Mouse (Mus musculus): ENCODE measurements around the gene Olfr159. TPM values are rescaled to one million over a fixed set of nuclear protein-coding genes. Genes with fewer than 3 reads are reported as not detected.

The Olfr159 gene
- polyA plus RNA-seq, 1 experiment, result not detected

GRCm38 (mm10) chr4:43768341-43768740 is 2.5 kb downstream of the Olfr159 start:
- DNase-seq (ENCODE audit: low read depth in 1 of 2, low spot score in 2 of 2), result no peak
- H3K36me3 ChIP-seq (ENCODE audit: control insufficient read depth, insufficient read depth, low read length), result no peaks in the 10 kb centered on the region
- no peaks in the 10 kb centered on the region for H3K4me1 ChIP-seq (ENCODE audit: control insufficient read depth, insufficient read depth, insufficient read length)
- TF ChIP-seq POLR2A (IDR thresholded peaks at IDR 0.05; ENCODE audit: low read depth, low read length) (no peak), CTCF (IDR thresholded peaks at IDR 0.05; ENCODE audit: extremely low read depth, insufficient read depth, insufficient read length, insufficient replicate concordance) (no peak)
- H3K27ac ChIP-seq (ENCODE audit: insufficient read depth, low read length), result no peak overlapping the region
- H3K4me3 ChIP-seq (ENCODE audit: extremely low read depth, insufficient read depth, insufficient read length), result no peak overlapping the region
- no peaks in the 10 kb centered on the region for H3K27me3 ChIP-seq (ENCODE audit: control insufficient read depth, insufficient read depth, low read length)
- WGBS, result 76% methylated on average over 5 of the region's 5 CpGs

- DNase-seq (ENCODE audit: low read depth in 1 of 2, low spot score in 2 of 2), result peak in 1 of 2 experiments; percentile 12
- Histone ChIP-seq H3K4me3 (ENCODE audit: extremely low read depth, insufficient read depth, insufficient read length) (no peak overlapping the region), H3K4me1 (ENCODE audit: control insufficient read depth, insufficient read depth, insufficient read length) (no peaks in the 10 kb centered on the region), H3K36me3 (ENCODE audit: control insufficient read depth, insufficient read depth, low read length) (no peaks in the 10 kb centered on the region), H3K27ac (ENCODE audit: insufficient read depth, low read length) (no peak overlapping the region), H3K27me3 (ENCODE audit: control insufficient read depth, insufficient read depth, low read length) (no peaks in the 10 kb centered on the region)
- TF ChIP-seq CTCF (IDR thresholded peaks at IDR 0.05; ENCODE audit: extremely low read depth, insufficient read depth, insufficient read length, insufficient replicate concordance) (peak; percentile 40; the same call in 1 of the 2 replicates), POLR2A (IDR thresholded peaks at IDR 0.05; ENCODE audit: low read depth, low read length) (no peak)
- WGBS, result 21% methylated on average over 7 of the region's 7 CpGs
Measured at GRCm38 (mm10) chr4:43763410-43763809, 7.4 kb downstream of the Olfr159 start.

- Histone ChIP-seq H3K27me3 (ENCODE audit: control insufficient read depth, insufficient read depth, low read length) (no peaks in the 10 kb centered on the region), H3K27ac (ENCODE audit: insufficient read depth, low read length) (no peak overlapping the region), H3K4me1 (ENCODE audit: control insufficient read depth, insufficient read depth, insufficient read length) (no peaks in the 10 kb centered on the region), H3K36me3 (ENCODE audit: control insufficient read depth, insufficient read depth, low read length) (no peaks in the 10 kb centered on the region), H3K4me3 (ENCODE audit: extremely low read depth, insufficient read depth, insufficient read length) (no peak overlapping the region)
- 73% methylated on average over 2 of the region's 2 CpGs for WGBS
- TF ChIP-seq CTCF (IDR thresholded peaks at IDR 0.05; ENCODE audit: extremely low read depth, insufficient read depth, insufficient read length, insufficient replicate concordance) (no peak), POLR2A (IDR thresholded peaks at IDR 0.05; ENCODE audit: low read depth, low read length) (no peak)
- DNase-seq (ENCODE audit: low read depth in 1 of 2, low spot score in 2 of 2), result no peak
Measured at GRCm38 (mm10) chr4:43761336-43761735, 9.5 kb downstream of the Olfr159 start.

- 75% methylated on average over 10 of the region's 10 CpGs for WGBS
- DNase-seq (ENCODE audit: low read depth in 1 of 2, low spot score in 2 of 2), result no peak
- H3K27ac ChIP-seq (ENCODE audit: insufficient read depth, low read length), result no peak overlapping the region
Measured at GRCm38 (mm10) chr4:43760460-43760859, 10.3 kb downstream of the Olfr159 start.

GRCm38 (mm10) chr4:43759571-43760418 is 11.0 kb downstream of the Olfr159 start:
- TF ChIP-seq POLR2A (IDR thresholded peaks at IDR 0.05; ENCODE audit: low read depth, low read length) (no peak), CTCF (IDR thresholded peaks at IDR 0.05; ENCODE audit: extremely low read depth, insufficient read depth, insufficient read length, insufficient replicate concordance) (no peak)
- Histone ChIP-seq H3K4me1 (ENCODE audit: control insufficient read depth, insufficient read depth, insufficient read length) (no peaks in the 10 kb centered on the region), H3K27ac (ENCODE audit: insufficient read depth, low read length) (no peak overlapping the region), H3K4me3 (ENCODE audit: extremely low read depth, insufficient read depth, insufficient read length) (no peak overlapping the region), H3K27me3 (ENCODE audit: control insufficient read depth, insufficient read depth, low read length) (no peaks in the 10 kb centered on the region), H3K36me3 (ENCODE audit: control insufficient read depth, insufficient read depth, low read length) (no peaks in the 10 kb centered on the region)
- no peak for DNase-seq (ENCODE audit: low read depth in 1 of 2, low spot score in 2 of 2)
- WGBS, result 71% methylated on average over 21 of the region's 21 CpGs

More at GRCm38 (mm10) chr4:43760460-43760859, 10.3 kb downstream of the Olfr159 start:
- no peaks in the 10 kb centered on the region for H3K36me3 ChIP-seq (ENCODE audit: control insufficient read depth, insufficient read depth, low read length)
- no peaks in the 10 kb centered on the region for H3K4me1 ChIP-seq (ENCODE audit: control insufficient read depth, insufficient read depth, insufficient read length)
- no peak overlapping the region for H3K4me3 ChIP-seq (ENCODE audit: extremely low read depth, insufficient read depth, insufficient read length)
- no peaks in the 10 kb centered on the region for H3K27me3 ChIP-seq (ENCODE audit: control insufficient read depth, insufficient read depth, low read length)
- TF ChIP-seq POLR2A (IDR thresholded peaks at IDR 0.05; ENCODE audit: low read depth, low read length) (no peak), CTCF (IDR thresholded peaks at IDR 0.05; ENCODE audit: extremely low read depth, insufficient read depth, insufficient read length, insufficient replicate concordance) (peak; percentile 6; the same call in 1 of the 2 replicates)

GRCm38 (mm10) chr4:43757213-43757612 is 13.6 kb downstream of the Olfr159 start:
- Histone ChIP-seq H3K27me3 (ENCODE audit: control insufficient read depth, insufficient read depth, low read length) (no peaks in the 10 kb centered on the region), H3K4me1 (ENCODE audit: control insufficient read depth, insufficient read depth, insufficient read length) (no peaks in the 10 kb centered on the region), H3K27ac (ENCODE audit: insufficient read depth, low read length) (no peak overlapping the region), H3K36me3 (ENCODE audit: control insufficient read depth, insufficient read depth, low read length) (no peaks in the 10 kb centered on the region), H3K4me3 (ENCODE audit: extremely low read depth, insufficient read depth, insufficient read length) (no peak overlapping the region)
- no peak for DNase-seq (ENCODE audit: low read depth in 1 of 2, low spot score in 2 of 2)
- 32% methylated on average over 6 of the region's 6 CpGs for WGBS
- TF ChIP-seq CTCF (IDR thresholded peaks at IDR 0.05; ENCODE audit: extremely low read depth, insufficient read depth, insufficient read length, insufficient replicate concordance) (no peak), POLR2A (IDR thresholded peaks at IDR 0.05; ENCODE audit: low read depth, low read length) (no peak)

GRCm38 (mm10) chr4:43745187-43745586 is 25.6 kb downstream of the Olfr159 start:
- TF ChIP-seq POLR2A (IDR thresholded peaks at IDR 0.05; ENCODE audit: low read depth, low read length) (no peak), CTCF (IDR thresholded peaks at IDR 0.05; ENCODE audit: extremely low read depth, insufficient read depth, insufficient read length, insufficient replicate concordance) (no peak)
- 17% methylated on average over 6 of the region's 6 CpGs for WGBS
- Histone ChIP-seq H3K4me3 (ENCODE audit: extremely low read depth, insufficient read depth, insufficient read length) (no peak overlapping the region), H3K4me1 (ENCODE audit: control insufficient read depth, insufficient read depth, insufficient read length) (no peaks in the 10 kb centered on the region; the same call in 1 of the 2 replicates), H3K27ac (ENCODE audit: insufficient read depth, low read length) (no peak overlapping the region), H3K27me3 (ENCODE audit: control insufficient read depth, insufficient read depth, low read length) (no peaks in the 10 kb centered on the region), H3K36me3 (ENCODE audit: control insufficient read depth, insufficient read depth, low read length) (no peaks in the 10 kb centered on the region)
- DNase-seq (ENCODE audit: low read depth in 1 of 2, low spot score in 2 of 2), result no peak
